Comparison of ENCODE assay signal across 23 mouse cellular contexts in genomic region chr4:100920413-100920812, GRCm38 (mm10).
DNase-seq lines count a peak whose midpoint lies in the region; ATAC-seq and TF ChIP-seq lines count a peak whose summit lies in the region.
"Had no signal": no experiment of that assay in that cellular context is flagged by ENCODE, and none has a peak within 500 bp of the region (broad histone marks: within the 10 kb centered on the region; RNA-seq: fewer than 3 reads in every experiment).

No protein-coding gene starts in this region.

- H3K4me2 ChIP-seq in forebrain, embryonic 15.5 days (replicated peaks): no peak overlapping the region
- no peak overlapping the region for H3K4me2 ChIP-seq in forebrain, postnatal 0 days (ENCODE audit: low read depth)
- no peak overlapping the region for H3K4me2 ChIP-seq in hindbrain, embryonic 12.5 days (replicated peaks)
- no peak overlapping the region for H3K4me2 ChIP-seq in hindbrain, embryonic 14.5 days (replicated peaks)
- H3K4me2 ChIP-seq: embryonic facial prominence, embryonic 15.5 days; heart, embryonic 12.5 days; hindbrain, embryonic 15.5 days had no signal

- ATAC-seq in forebrain, embryonic 15.5 days (replicated peaks): 0 out of 2 replicates have a peak, but pooled peaks have one; percentile 35
- ATAC-seq in forebrain, postnatal 0 days: no peak
- peak; percentile 63 for ATAC-seq in hindbrain, embryonic 12.5 days (ENCODE audit: low FRiP score)
- no peak for ATAC-seq in hindbrain, embryonic 14.5 days (ENCODE audit: low FRiP score)
- ATAC-seq: CD4-positive, CD25-positive, alpha-beta regulatory T cell, adult 4 months; forebrain, embryonic 14.5 days had no signal

- no peaks in the 10 kb centered on the region for H3K9me3 ChIP-seq in forebrain, embryonic 15.5 days
- H3K9me3 ChIP-seq in forebrain, postnatal 0 days (ENCODE audit: low read length): no peaks in the 10 kb centered on the region
- H3K9me3 ChIP-seq in hindbrain, embryonic 12.5 days (replicated peaks): no peaks in the 10 kb centered on the region
- no peaks in the 10 kb centered on the region for H3K9me3 ChIP-seq in hindbrain, embryonic 14.5 days (ENCODE audit: control insufficient read depth, low read length)
- H3K9me3 ChIP-seq: embryonic facial prominence, embryonic 15.5 days; forebrain, embryonic 10.5 days; G1E; heart, embryonic 12.5 days; hindbrain, embryonic 15.5 days had no signal

- WGBS in forebrain, embryonic 15.5 days: 43% methylated on average over 1 of the region's 1 CpGs
- 46% methylated on average over 1 of the region's 1 CpGs for WGBS in forebrain, postnatal 0 days
- WGBS in hindbrain, embryonic 12.5 days: 52% methylated on average over 1 of the region's 1 CpGs
- 39% methylated on average over 1 of the region's 1 CpGs for WGBS in hindbrain, embryonic 14.5 days

- DNase-seq in forebrain, postnatal 0 days: no peak
- no peak for DNase-seq in hindbrain, embryonic 14.5 days (ENCODE audit: low spot score)
- DNase-seq in retina, embryonic 14.5 days (ENCODE audit: low spot score): peak; percentile 14
- no peak for DNase-seq in retina, postnatal 1 day
- no peak for DNase-seq in adrenal gland, adult (ENCODE audit: inconsistent age in 2 of 2, low spot score in 1 of 2)
- DNase-seq: adrenal gland, postnatal 10 days; B cell, adult 2 months; cerebellum, adult 11 months; cerebellum, adult 8-10 months; cerebellum, postnatal 14 days; embryo, embryonic 11 days; gastrocnemius, postnatal 10 days; heart, adult 18-20 months had no signal

- no peak for TF ChIP-seq CTCF in forebrain, postnatal 0 days (IDR thresholded peaks at IDR 0.05; ENCODE audit: low read depth)

- H3K4me1 ChIP-seq in forebrain, embryonic 15.5 days: peaks cover 13% of the 10 kb centered on the region; the same call in 1 of the 2 replicates
- H3K4me1 ChIP-seq in forebrain, postnatal 0 days (ENCODE audit: insufficient read depth): peaks cover 9% of the 10 kb centered on the region; the same call in 1 of the 2 replicates
- peaks cover 14% of the 10 kb centered on the region for H3K4me1 ChIP-seq in hindbrain, embryonic 12.5 days
- H3K4me1 ChIP-seq in hindbrain, embryonic 14.5 days (replicated peaks; ENCODE audit: control insufficient read depth, insufficient read depth, low read length): no peaks in the 10 kb centered on the region; the same call in 1 of the 2 replicates

- H3K36me3 ChIP-seq in forebrain, embryonic 15.5 days: no peaks in the 10 kb centered on the region; the same call in 1 of the 2 replicates
- no peaks in the 10 kb centered on the region; the same call in 1 of the 2 replicates for H3K36me3 ChIP-seq in forebrain, postnatal 0 days (ENCODE audit: insufficient read depth)
- peaks cover 7% of the 10 kb centered on the region; the same call in 1 of the 2 replicates for H3K36me3 ChIP-seq in hindbrain, embryonic 12.5 days
- H3K36me3 ChIP-seq in hindbrain, embryonic 14.5 days (replicated peaks; ENCODE audit: control insufficient read depth, insufficient read depth): peaks cover 18% of the 10 kb centered on the region; the same call in 1 of the 2 replicates
- H3K36me3 ChIP-seq: G1E had no signal

- H3K27ac ChIP-seq in forebrain, embryonic 15.5 days (replicated peaks): no peak overlapping the region
- H3K27ac ChIP-seq in forebrain, postnatal 0 days (ENCODE audit: low read depth, low read length): no peak overlapping the region
- no peak overlapping the region for H3K27ac ChIP-seq in hindbrain, embryonic 12.5 days
- no peak overlapping the region for H3K27ac ChIP-seq in hindbrain, embryonic 14.5 days
- H3K27ac ChIP-seq: embryonic facial prominence, embryonic 15.5 days; forebrain, embryonic 10.5 days; hindbrain, embryonic 15.5 days had no signal

- H3K9ac ChIP-seq in forebrain, embryonic 15.5 days (replicated peaks): no peak overlapping the region
- H3K9ac ChIP-seq in forebrain, postnatal 0 days: no peak overlapping the region
- H3K9ac ChIP-seq in hindbrain, embryonic 12.5 days: no peak overlapping the region
- H3K9ac ChIP-seq in hindbrain, embryonic 14.5 days: no peak overlapping the region
- H3K9ac ChIP-seq: embryonic facial prominence, embryonic 15.5 days; heart, embryonic 12.5 days; hindbrain, embryonic 15.5 days had no signal

- no peak overlapping the region for H3K4me3 ChIP-seq in forebrain, embryonic 15.5 days
- no peak overlapping the region for H3K4me3 ChIP-seq in forebrain, postnatal 0 days (ENCODE audit: low read depth, low read length)
- H3K4me3 ChIP-seq in hindbrain, embryonic 12.5 days: no peak overlapping the region
- H3K4me3 ChIP-seq in hindbrain, embryonic 14.5 days (replicated peaks; ENCODE audit: low read length): no peak overlapping the region
- H3K4me3 ChIP-seq: embryonic facial prominence, embryonic 15.5 days; erythroblast, embryonic 14.5 days; forebrain, embryonic 10.5 days; heart, embryonic 12.5 days; hindbrain, embryonic 15.5 days had no signal

- no peaks in the 10 kb centered on the region for H3K27me3 ChIP-seq in forebrain, embryonic 15.5 days
- H3K27me3 ChIP-seq in forebrain, postnatal 0 days (ENCODE audit: insufficient read depth, low read length): no peaks in the 10 kb centered on the region
- no peaks in the 10 kb centered on the region for H3K27me3 ChIP-seq in hindbrain, embryonic 12.5 days
- no peaks in the 10 kb centered on the region for H3K27me3 ChIP-seq in hindbrain, embryonic 14.5 days (ENCODE audit: control insufficient read depth, insufficient read depth, low read length)
- H3K27me3 ChIP-seq: embryonic facial prominence, embryonic 15.5 days; heart, embryonic 12.5 days; hindbrain, embryonic 15.5 days had no signal

Comparison
In these comparisons a context has a peak if more than half of its experiments do, and no peak if none do; other contexts are left out.
1. ATAC-seq: peak in forebrain, embryonic 15.5 days (single experiment) and hindbrain, embryonic 12.5 days (single experiment); none in forebrain, postnatal 0 days (single experiment) and hindbrain, embryonic 14.5 days (single experiment).